Mouse (Mus musculus) ES-E14 (cell line): ENCODE results near the gene Lrrc26. TPM values are rescaled to one million over a fixed set of nuclear protein-coding genes. Genes with fewer than 3 reads are reported as not detected.

Experiments
- DNase-seq: peaks from one replicate; pipeline ENCODE4 v3.0.0-alpha.2; 2013; ENCODE audit warnings: low read depth, low spot score
- H3K27ac ChIP-seq: 2 replicates; pipeline ENCODE4 v1.5.1; 2012; ENCODE audit warnings: low read depth, mild to moderate bottlenecking, low read length, moderate library complexity, mixed read lengths; ENCODE audit not compliant: poor library complexity, insufficient read depth, severe bottlenecking
- H3K36me3 ChIP-seq: 2 replicates; pipeline ENCODE4 v1.6.1; 2012; ENCODE audit warnings: mild to moderate bottlenecking, low read length, moderate library complexity, mixed read lengths; ENCODE audit not compliant: control insufficient read depth, poor library complexity, insufficient read depth, severe bottlenecking
- H3K4me1 ChIP-seq, 2 experiments: fragments of 150-350 bp in 1 of 2; sonication (generic) in 1 of 2; 2 replicates each; pipeline ENCODE4 v1.6.1; 2012; ENCODE audit warnings: low read length in 2 of 2, mild to moderate bottlenecking in 1 of 2, mixed read lengths in 1 of 2; ENCODE audit not compliant: control insufficient read depth in 2 of 2, insufficient read depth in 2 of 2, poor library complexity in 1 of 2
- H3K4me3 ChIP-seq, 2 experiments: fragments of 150-350 bp in 1 of 2; sonication (generic) in 1 of 2; 2 replicates each; pipeline ENCODE4 v1.5.1; 2012; ENCODE audit warnings: low read length in 2 of 2, low read depth in 1 of 2, mild to moderate bottlenecking in 1 of 2, mixed read lengths in 1 of 2; ENCODE audit not compliant: insufficient read depth in 1 of 2, poor library complexity in 1 of 2, severe bottlenecking in 1 of 2
- H3K9ac ChIP-seq: 2 replicates; pipeline ENCODE4 v1.6.1; 2012; ENCODE audit warnings: low read depth, mild to moderate bottlenecking, low read length, mixed read lengths; ENCODE audit not compliant: poor library complexity, insufficient read depth, severe bottlenecking
- H3K9me3 ChIP-seq: fragments of 150-350 bp; sonication (generic); 2 replicates; pipeline ENCODE4 v1.6.1; 2012; ENCODE audit warnings: low read depth, mild to moderate bottlenecking, low read length; ENCODE audit not compliant: control insufficient read depth, insufficient read depth
- CHD2 ChIP-seq: IDR thresholded peaks from 2 replicates; pipeline ENCODE4 v1.6.1; 2014; ENCODE audit warnings: mild to moderate bottlenecking, low read depth, low read length, inconsistent platforms
- HCFC1 ChIP-seq: IDR thresholded peaks from 2 replicates; pipeline ENCODE4 v1.6.1; 2012; ENCODE audit warnings: low read length, inconsistent platforms, borderline replicate concordance; ENCODE audit not compliant: insufficient read depth
- MAFK ChIP-seq: IDR thresholded peaks from 2 replicates; pipeline ENCODE4 v1.6.1; 2014; ENCODE audit warnings: mild to moderate bottlenecking, low read depth, low read length, inconsistent platforms; ENCODE audit not compliant: insufficient read depth
- ZC3H11A ChIP-seq: IDR thresholded peaks from 2 replicates; pipeline ENCODE4 v1.6.1; 2012; ENCODE audit warnings: low read depth, mild to moderate bottlenecking, inconsistent platforms, low read length, borderline replicate concordance
- ZNF384 ChIP-seq: IDR thresholded peaks from 2 replicates; pipeline ENCODE4 v1.6.1; 2012; ENCODE audit warnings: low read depth, low read length, inconsistent platforms
- in situ Hi-C, 2 experiments: fragments of 600-800 bp; cut with MboI; formaldehyde crosslinking; loops; one replicate each; pipeline ENCODE4 v1.15.1; 2025; ENCODE audit warnings: low sequenced_read_pairs in 2 of 2, inconsistent platforms in 1 of 2; ENCODE audit not compliant: unreplicated experiment in 2 of 2
- total RNA-seq: library from RNA; depleted of rRNA; stranded (reverse); fragments of 300-350 nt; gene quantifications from 2 replicates; pipeline ENCODE4 v1.2.3, GENCODE M21; 2012

Gene Lrrc26
- total RNA-seq, 1 experiment = not detected

DNA sequence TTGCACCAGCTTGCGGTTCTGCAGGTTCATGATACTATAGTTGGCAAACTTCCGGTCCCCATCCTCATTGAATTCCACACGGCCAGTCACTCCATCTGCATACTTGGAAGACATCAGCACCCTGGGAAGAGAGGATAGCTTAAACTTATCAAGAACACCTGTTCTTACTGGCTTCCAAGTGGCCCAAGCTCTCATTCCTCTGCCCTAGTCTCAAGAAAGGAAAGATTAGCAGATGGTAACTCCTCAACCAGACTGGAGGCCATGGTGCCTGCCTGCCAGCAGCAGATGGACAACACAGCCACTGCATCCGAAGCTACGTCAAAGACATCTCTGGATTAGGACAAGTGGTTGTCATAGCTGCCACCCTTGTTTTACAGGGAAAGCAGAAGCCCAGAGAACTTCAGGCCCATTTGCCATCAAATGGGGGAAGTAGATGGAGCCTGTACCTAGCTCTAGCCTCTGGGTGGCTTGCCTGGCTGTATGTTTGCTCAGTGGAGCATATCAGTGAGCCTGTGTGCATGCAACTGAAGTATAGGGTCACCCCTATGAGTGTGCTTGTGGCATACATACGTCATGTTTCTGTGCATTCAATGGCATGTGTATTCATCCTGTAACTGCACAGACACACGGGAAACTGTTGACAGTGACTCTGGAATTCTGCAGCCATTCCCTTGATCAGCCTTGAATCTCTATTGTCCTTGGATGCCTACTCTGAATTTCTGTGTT lies 14.4 kb downstream of the Lrrc26 start:
- TF ChIP-seq MAFK (no peak), ZC3H11A (no peak), CHD2 (no peak), ZNF384 (no peak)
- no peaks in the 10 kb centered on the region for H3K9me3 ChIP-seq
- in situ Hi-C loops = no loop called here

DNA sequence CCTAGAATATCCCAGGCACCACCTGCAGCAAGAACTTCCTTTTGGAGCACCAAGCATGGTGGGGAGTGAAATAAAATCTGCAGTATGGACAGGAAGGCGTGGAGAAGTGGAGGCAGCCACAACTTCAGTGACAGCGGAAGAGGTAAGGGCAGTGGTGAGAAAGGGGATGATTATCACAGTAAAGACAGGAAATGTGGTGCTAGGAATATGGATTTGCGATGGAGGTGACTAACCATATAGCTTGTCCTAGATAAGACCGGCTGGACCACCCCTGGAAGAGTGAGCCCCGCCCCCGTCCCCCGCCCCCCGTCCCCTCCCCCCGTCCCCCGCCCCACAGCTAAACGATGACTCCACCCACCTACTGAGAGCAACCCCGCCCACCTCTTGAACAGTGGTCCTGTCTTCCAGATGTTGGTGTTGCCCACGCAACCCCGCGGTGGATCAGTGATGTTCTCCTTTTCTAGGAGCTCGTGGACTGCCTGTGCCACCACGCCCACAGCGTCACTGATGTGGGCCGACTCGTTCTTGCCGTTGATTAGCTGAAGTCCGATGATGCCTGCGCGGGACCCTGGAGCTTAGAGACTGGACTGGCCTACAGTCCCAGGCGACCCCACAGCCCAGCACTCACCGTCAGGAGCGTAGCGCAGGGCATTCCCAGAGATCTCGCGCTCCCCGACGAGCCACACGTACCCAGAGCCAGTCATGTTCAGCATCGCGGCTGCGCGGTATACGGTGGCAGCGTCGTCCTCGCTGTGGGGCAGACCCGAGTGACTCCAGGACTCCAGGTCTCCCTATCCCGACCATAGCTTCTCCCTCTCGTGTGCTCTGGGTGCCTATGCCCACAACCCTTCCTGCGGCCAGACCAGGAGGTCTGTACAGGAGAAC lies 15.2 kb downstream of the Lrrc26 start:
- peaks cover 0 to 3% of the 10 kb centered on the region in 2 experiments; a peak in 1 of 4 replicates for H3K4me1 ChIP-seq
- no peak for DNase-seq
- no peaks in the 10 kb centered on the region for H3K9me3 ChIP-seq
- peak overlapping the region; percentile 53 to 56 for H3K4me3 ChIP-seq
- peaks cover 2% of the 10 kb centered on the region; the same call in 1 of the 2 replicates for H3K36me3 ChIP-seq
- no peak overlapping the region for H3K27ac ChIP-seq
- in situ Hi-C loops = no loop called here
- peak overlapping the region; percentile 57 for H3K9ac ChIP-seq
- TF ChIP-seq CHD2 (no peak), HCFC1 (no peak), ZNF384 (no peak), MAFK (no peak), ZC3H11A (no peak)

More for the DNA sequence above, 14.4 kb downstream of the Lrrc26 start:
- no peak for DNase-seq
- Histone ChIP-seq H3K4me1 (peaks cover 0 to 3% of the 10 kb centered on the region in 2 experiments; a peak in 1 of 4 replicates), H3K27ac (no peak overlapping the region), H3K4me3 (no peak overlapping the region), H3K36me3 (peaks cover 2% of the 10 kb centered on the region; the same call in 1 of the 2 replicates), H3K9ac (no peak overlapping the region)

DNA sequence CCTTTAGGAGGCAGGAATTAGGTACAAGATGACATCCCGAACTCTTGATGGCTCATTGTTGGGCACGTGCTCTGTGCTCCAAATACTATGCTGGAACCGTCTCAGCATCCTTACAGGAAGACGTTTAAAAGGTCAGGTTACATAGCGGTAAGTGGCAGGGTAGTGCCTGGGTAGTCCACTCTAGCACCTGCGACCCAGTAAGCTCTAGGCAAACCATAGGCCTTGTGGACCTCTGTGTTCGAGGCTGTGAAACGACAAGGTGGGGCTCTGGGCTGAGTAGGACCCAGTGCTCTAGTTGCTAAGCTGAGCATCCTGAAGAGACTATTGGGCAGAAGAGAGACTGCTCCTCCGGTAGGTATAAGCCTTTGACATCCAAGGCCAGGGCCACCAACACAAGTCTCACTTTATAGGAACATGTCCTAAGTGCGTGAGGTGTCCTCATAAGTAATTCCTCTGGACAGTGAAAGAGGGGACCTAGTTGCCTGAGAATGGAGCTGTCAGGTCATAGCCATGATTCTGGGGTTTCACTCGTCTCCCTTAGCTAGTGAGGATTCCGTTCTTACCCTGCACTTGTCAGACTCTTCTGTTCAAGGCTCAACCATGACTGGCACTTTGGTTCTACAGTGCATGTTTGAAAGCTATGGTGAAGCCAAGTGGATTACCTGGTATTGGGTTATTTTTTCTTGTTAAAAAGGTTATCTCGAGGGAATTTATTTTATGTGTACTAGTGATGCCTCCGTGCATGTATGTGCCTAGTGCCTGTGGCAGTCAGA lies 16.1 kb downstream of the Lrrc26 start:
- Histone ChIP-seq H3K36me3 (peaks cover 2% of the 10 kb centered on the region; the same call in 1 of the 2 replicates), H3K4me1 (peaks cover 0 to 3% of the 10 kb centered on the region in 2 experiments; a peak in 1 of 4 replicates), H3K27ac (no peak overlapping the region), H3K9ac (0 out of 2 replicates have a peak overlapping the region, but pooled peaks have one; percentile 57), H3K4me3 (peak overlapping the region in 1 of 2 experiments; percentile 56; a peak in 2 of 4 replicates), H3K9me3 (no peaks in the 10 kb centered on the region)
- in situ Hi-C loops = no loop called here
- DNase-seq = no peak
- no peak for TF ChIP-seq MAFK
- no peak for TF ChIP-seq ZNF384
- TF ChIP-seq HCFC1 = no peak
- TF ChIP-seq ZC3H11A = no peak
- TF ChIP-seq CHD2 = no peak

DNA sequence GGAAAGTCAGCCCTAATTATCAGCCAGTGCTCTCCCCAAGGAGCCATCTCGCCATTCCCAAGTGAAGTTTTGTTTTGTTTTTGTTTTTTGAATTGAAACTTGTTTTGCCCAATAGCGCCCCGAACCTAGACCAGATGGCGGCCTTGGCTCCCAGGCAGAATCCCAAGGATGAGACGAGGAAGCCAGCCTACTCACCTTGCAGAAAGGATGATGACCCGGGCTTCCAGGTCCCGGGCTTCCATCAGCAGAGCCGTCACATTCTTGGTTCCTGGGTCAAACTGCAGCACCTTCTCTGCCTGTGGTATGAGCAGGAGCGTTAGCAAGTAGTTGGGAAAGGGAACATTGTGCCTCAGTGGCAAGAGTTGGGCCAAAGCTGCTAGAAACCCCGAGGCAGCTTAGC lies 20.5 kb downstream of the Lrrc26 start:
- no peak for DNase-seq
- peak overlapping the region in 1 of 2 experiments; percentile 64; a peak in 1 of 4 replicates for H3K4me3 ChIP-seq

More for the DNA sequence above, 20.5 kb downstream of the Lrrc26 start:
- no peak for TF ChIP-seq HCFC1
- no peak for TF ChIP-seq ZC3H11A
- no peak for TF ChIP-seq ZNF384
- TF ChIP-seq CHD2 = no peak
- no peak for TF ChIP-seq MAFK
- H3K36me3 ChIP-seq = no peaks in the 10 kb centered on the region
- 0 out of 2 replicates have a peak overlapping the region, but pooled peaks have one; percentile 2 for H3K9ac ChIP-seq
- H3K27ac ChIP-seq = no peak overlapping the region
- peaks cover 3 to 18% of the 10 kb centered on the region in 2 experiments; a peak in 3 of 4 replicates for H3K4me1 ChIP-seq
- in situ Hi-C loops = no loop called here
- H3K9me3 ChIP-seq = no peaks in the 10 kb centered on the region
